Mouse (Mus musculus): ENCODE results near the gene Tvp23a.

Gene Tvp23a

DNA sequence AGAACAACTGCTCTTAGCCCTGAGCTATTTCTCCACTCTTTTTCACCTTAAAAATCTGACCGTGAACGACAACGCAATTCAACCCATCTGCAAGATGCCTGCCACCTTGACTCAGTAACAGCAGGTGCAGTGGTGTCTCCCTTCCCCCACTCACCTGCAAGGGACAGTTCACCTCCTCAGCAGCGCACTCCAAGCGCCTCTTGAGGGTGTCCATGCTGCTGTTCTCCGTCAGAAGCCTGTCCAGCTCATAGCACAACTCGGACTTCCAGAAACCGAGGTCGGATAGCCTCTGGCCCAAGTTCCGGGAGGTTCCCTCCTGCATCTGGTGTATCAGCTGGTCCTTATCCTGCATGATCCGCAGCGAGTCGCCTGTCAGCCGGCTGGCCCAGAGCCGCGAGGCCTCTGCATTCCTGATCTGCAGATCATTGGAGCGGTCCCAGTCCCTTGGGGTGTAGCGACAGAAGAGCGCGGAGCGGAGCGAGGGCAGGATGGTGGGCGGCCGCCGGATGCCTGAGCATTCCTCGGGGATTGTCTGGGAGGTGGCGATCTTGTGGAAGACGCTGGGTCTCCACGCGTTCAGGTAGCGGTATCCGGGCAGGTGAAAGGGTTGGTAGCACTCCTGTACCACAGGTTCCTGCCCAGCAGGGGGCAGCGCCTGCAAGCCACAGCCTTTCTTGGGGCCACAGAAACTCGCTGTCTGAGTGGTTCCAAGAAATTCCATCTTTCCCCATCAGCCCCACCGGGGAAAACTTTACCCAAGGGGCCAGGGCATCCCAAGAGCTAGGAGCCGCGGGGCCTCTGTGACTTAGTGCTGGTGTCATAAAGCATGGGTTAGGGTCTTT lies 52.2 kb downstream of the Tvp23a start, which contains the start of gene Tekt5:
Gene Tekt5 (minus strand): TSS at position 792 of the 842 bp plus-strand sequence.
- DNase-seq (ENCODE audit: extremely low spot score, low spot score) = peak; percentile 39

DNA sequence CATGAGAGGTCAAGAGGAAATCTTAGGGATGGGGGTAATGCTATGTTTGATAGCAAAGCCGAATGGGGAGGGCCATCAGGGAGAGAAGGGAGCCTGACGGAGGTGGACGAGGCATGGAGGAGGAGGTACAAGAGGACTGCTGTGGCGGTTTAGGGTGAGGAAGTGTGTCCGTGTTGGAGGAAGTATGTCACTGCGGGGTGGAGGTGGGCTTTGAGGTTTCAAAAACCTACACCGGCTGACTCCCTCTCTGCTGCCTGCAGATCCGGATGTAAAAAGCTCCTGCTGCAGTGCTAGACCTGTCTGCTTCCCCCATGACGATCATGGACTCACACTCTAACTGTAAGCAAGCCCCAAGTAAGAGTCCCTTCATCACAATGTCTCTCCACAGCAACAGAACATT lies 54.6 kb downstream of the Tvp23a start:
- no peak for DNase-seq (ENCODE audit: extremely low spot score, low spot score)

GRCm38 (mm10) chr16:10388634-10389365 lies 58.4 kb downstream of the Tvp23a start:
- DNase-seq (ENCODE audit: extremely low spot score, low spot score) = no peak

DNA sequence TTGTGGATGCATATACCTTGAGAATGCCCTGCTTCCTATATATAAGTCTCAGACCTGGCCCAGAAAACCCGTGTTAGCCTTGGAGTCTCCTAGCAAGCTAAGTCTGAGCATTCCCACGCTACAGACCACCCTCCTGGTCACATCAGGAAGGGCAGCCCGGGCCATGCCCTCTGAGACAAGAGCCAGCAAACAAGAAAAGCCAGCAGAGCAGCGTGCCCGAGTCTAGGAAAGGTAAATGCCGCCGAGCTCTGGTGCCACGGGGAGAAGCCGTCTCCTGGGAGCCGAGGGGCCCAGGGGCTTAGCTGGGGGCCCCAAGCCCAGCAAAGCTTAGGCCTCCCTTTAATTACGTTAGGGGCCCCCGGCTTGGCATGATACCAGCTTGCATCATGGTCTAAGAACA lies 61.9 kb downstream of the Tvp23a start:
- no peak for DNase-seq (ENCODE audit: extremely low spot score, low spot score)

- DNase-seq (ENCODE audit: extremely low spot score, low spot score) = no peak
Observed at GRCm38 (mm10) chr16:10384544-10384943, 62.6 kb downstream of the Tvp23a start.

DNA sequence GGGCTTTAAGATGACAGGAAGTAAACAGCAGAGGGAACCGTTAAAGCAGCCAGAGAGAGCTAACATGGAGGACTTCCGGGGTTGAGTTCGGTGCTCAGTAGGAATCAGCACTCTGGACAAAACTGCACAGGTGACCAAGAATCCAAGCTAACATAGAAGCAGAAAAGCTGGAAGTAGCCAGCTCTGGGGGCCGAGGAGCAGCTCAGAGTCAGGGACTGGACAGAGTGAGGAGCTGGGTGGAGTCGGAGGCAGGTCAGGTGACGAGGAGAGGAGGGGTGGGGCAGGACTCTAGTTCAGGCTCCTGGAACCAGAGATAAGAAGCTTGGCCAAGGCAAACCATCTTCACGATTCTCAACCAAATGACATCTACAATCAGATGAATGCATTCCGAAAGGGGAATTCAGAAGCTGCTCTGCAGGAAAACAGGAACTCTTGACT lies 63.1 kb downstream of the Tvp23a start:
- DNase-seq (ENCODE audit: extremely low spot score, low spot score) = no peak

GRCm38 (mm10) chr16:10379531-10379930 lies 67.6 kb downstream of the Tvp23a start:
- DNase-seq (ENCODE audit: extremely low spot score, low spot score) = no peak

GRCm38 (mm10) chr16:10377286-10377685 lies 69.9 kb downstream of the Tvp23a start:
- no peak for DNase-seq (ENCODE audit: extremely low spot score, low spot score)

- DNase-seq (ENCODE audit: extremely low spot score, low spot score) = peak; percentile 32
Observed at GRCm38 (mm10) chr16:10374254-10375011, 72.7 kb downstream of the Tvp23a start.

DNA sequence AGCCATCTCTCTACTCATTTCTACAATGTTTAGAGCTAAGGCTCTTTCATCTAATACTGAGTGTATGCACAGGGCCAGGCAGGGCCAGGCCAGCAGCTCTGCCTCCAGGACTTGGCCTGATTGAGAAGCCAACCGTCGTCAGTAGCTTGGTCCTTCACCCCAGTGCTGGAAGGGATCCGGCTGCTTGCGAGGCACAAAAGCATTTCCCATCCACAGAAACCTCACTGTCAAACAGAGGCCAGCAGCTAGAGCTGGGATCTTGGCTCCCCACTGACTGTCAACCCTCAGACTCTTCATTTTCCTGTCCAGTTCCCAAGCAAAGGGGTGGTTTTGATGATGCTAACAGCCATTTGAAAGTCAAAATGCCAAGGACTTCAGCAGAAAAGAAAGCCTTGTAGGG lies 74.8 kb downstream of the Tvp23a start:
- no peak for DNase-seq (ENCODE audit: extremely low spot score, low spot score)
